Mouse (Mus musculus): ENCODE measurements around the gene Ms4a4b.

DNA sequence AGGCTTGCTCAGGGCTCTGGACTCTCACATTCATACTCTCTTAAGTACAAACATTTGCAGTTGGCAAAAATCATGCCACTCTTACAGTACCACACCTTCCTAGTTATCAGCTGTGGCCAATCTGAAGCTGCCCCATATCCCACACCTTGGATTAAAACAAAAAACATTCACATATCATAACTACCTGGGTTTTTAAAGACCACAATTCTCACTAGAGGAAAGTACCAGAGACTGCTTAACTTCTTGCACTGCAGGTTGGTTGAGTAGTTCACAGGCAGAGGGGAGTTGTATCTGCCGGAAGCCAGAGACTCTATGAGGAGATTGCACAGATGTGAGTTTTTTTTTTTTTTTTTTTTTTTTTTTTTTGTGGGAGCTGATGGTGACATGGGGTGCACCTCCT, 29.3 kb upstream of the Ms4a4b start:
- TF ChIP-seq CTCF (IDR thresholded peaks at IDR 0.05; ENCODE audit: borderline replicate concordance, insufficient read depth, low read length) (no peak), POLR2A (IDR thresholded peaks at IDR 0.05; ENCODE audit: low read depth, low read length) (no peak)

Data from embryonic fibroblast, embryonic 13.5 days (primary cell).